Mouse (Mus musculus): ENCODE results near the gene Cobl. TPM values are rescaled to one million over a fixed set of nuclear protein-coding genes. Genes with fewer than 3 reads are reported as not detected.

Cobl gene
- polyA plus RNA-seq (2021; fragmentation: Nextera tagmentation): 7.0 and 8.3 TPM in 2 replicates
- long read RNA-seq, experiment 1, partial matches to known transcripts: 10 of 13 reads
- long read RNA-seq, experiment 1, other reads (novel, unspliced or antisense): 3 of 13 reads
- long read RNA-seq, experiment 2, full-length matches to known transcripts: 2 of 22 reads
- long read RNA-seq, experiment 2, partial matches to known transcripts: 3 of 22 reads
- long read RNA-seq, experiment 2, other reads (novel, unspliced or antisense): 17 of 22 reads

DNA sequence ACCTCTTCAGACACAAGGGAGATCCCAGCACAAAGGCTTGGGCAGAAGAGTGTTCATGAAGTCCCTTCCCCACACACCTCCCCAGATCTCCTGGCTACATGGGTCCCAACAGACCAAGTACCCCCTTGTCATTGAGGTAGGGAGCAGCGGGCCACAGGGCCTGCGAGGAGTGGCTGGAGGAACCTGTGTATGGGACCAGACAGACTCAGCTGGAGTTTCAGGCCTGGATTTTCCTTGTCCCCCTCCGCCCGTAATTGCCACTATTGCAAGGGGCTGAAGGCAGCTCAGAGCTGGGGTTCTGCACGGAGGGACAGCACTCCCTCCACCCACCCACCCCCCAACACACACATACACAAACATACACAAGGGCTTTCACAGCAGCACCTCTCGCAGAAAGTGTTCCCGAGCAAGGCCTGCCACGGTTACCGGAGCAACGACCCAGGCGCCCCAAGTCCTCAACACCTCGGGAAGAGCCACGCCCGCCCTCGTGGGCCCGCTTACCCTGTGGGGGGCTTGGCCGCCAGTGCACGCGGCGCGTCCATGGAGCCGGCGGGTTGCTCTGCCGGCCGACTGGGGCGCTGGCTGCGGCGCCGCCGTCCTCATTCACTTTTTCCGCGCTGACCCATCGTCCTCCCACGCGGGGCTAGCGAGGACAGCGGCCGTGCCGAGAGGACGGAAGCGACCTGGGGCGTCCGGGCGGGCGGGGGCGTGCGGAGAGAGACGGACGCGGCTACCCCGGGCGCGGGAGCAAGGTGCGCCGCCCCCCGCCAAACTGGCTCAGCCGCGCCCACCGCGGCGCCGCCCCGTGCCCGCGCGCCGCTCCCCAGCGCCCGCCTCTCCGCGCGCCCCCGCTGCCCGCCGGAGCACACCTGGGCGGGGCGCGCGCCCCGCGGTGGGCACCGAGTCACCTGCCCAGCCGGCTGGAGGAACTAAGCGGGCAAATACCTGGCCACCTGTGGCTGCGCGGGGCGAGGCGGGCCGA, at the start of gene Cobl:
Gene Cobl (minus strand): TSS at position 780 of the 982 bp plus-strand sequence.

